Mouse (Mus musculus): ENCODE data around the gene Pias4. TPM values are rescaled to one million over a fixed set of nuclear protein-coding genes. Genes with fewer than 3 reads are reported as not detected.

Pias4 gene
- polyA plus RNA-seq, 1 experiment from 2014 or later = 27.9 TPM

- DNase-seq (ENCODE audit: low spot score) (peak; percentile 22), ATAC-seq (peak; percentile 9; the same call in 1 of the 2 replicates)
- Histone ChIP-seq H3K4me3 (ENCODE audit: low read depth, low read length) (no peak overlapping the region), H3K36me3 (ENCODE audit: insufficient read depth, low read length) (peaks cover 44% of the 10 kb centered on the region; the same call in 1 of the 2 replicates), H3K9ac (replicated peaks; ENCODE audit: low read depth) (no peak overlapping the region), H3K9me3 (ENCODE audit: low read length) (no peaks in the 10 kb centered on the region), H3K27me3 (replicated peaks; ENCODE audit: insufficient read depth, low read length) (no peaks in the 10 kb centered on the region), H3K4me1 (ENCODE audit: insufficient read depth, low read depth, low read length) (no peaks in the 10 kb centered on the region), H3K4me2 (replicated peaks; ENCODE audit: low read depth, low read length) (no peak overlapping the region), H3K27ac (ENCODE audit: low read length) (peak overlapping the region; percentile 51)
- TF ChIP-seq EP300 (IDR thresholded peaks at IDR 0.05) (no peak), CTCF (IDR thresholded peaks at IDR 0.05) (no peak)
- 62% methylated on average over 12 of the region's 12 CpGs for WGBS
Measured at GRCm38 (mm10) chr10:81152609-81153008, 15.1 kb downstream of the Pias4 start.

DNA sequence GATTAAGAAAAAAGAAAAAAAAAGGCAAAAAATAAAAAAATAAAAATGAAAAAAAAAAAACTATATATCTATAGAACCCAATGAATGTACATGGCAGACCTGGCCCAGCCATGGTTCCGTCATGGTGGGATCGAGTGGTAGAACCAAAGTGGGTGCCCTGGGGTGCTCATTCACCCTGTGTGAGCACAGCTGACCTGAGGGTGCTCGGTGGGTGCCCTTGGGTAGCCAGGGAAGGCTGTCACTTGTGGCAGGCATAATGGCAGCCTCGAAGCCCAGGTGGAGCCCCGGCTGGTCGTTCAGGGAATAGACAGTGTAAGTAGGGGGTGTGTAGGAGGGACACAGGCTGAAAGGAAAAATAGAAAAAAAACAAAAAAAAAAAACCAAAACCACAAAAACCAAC is 16.5 kb downstream of the Pias4 start:
- no peaks in the 10 kb centered on the region for H3K27me3 ChIP-seq (replicated peaks; ENCODE audit: insufficient read depth, low read length)
- H3K4me3 ChIP-seq (ENCODE audit: low read depth, low read length) = no peak overlapping the region
- 73% methylated on average over 6 of the region's 6 CpGs for WGBS
- ATAC-seq (no peak), DNase-seq (ENCODE audit: low spot score) (no peak)
- TF ChIP-seq CTCF (IDR thresholded peaks at IDR 0.05) (no peak), EP300 (IDR thresholded peaks at IDR 0.05) (no peak)
- no peak overlapping the region for H3K9ac ChIP-seq (replicated peaks; ENCODE audit: low read depth)
- peaks cover 51% of the 10 kb centered on the region; the same call in 1 of the 2 replicates for H3K36me3 ChIP-seq (ENCODE audit: insufficient read depth, low read length)
- H3K27ac ChIP-seq (ENCODE audit: low read length) = no peak overlapping the region
- no peak overlapping the region for H3K4me2 ChIP-seq (replicated peaks; ENCODE audit: low read depth, low read length)
- no peaks in the 10 kb centered on the region for H3K9me3 ChIP-seq (ENCODE audit: low read length)
- no peaks in the 10 kb centered on the region for H3K4me1 ChIP-seq (ENCODE audit: insufficient read depth, low read depth, low read length)

DNA sequence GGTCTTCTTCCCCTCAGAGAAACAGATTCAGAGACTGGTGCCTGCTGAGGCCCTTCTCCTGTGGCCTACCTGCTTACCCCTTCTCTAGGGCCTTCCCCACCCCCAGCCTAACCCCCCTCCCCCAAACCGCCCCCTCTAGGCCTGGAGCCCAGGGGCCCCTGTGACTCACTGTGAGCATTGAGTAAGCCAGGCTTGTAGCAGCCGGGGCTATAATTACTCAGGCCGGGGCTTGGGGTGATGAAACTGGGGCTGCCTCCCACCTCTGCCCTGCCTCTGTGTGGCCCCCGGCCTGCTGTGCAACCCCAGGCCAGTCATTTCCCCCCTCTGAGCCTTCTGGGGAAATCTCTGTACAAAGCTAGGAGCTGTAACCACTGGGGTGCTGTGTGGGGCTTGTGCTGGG is 21.4 kb downstream of the Pias4 start:
- Histone ChIP-seq H3K36me3 (ENCODE audit: insufficient read depth, low read length) (peaks cover 44% of the 10 kb centered on the region), H3K9ac (replicated peaks; ENCODE audit: low read depth) (no peak overlapping the region), H3K27ac (ENCODE audit: low read length) (no peak overlapping the region), H3K9me3 (ENCODE audit: low read length) (no peaks in the 10 kb centered on the region), H3K27me3 (replicated peaks; ENCODE audit: insufficient read depth, low read length) (no peaks in the 10 kb centered on the region), H3K4me3 (ENCODE audit: low read depth, low read length) (no peak overlapping the region), H3K4me2 (replicated peaks; ENCODE audit: low read depth, low read length) (no peak overlapping the region), H3K4me1 (ENCODE audit: insufficient read depth, low read depth, low read length) (peaks cover 16% of the 10 kb centered on the region)
- no peak for DNase-seq (ENCODE audit: low spot score)
- 0 out of 2 replicates have a peak, but pooled peaks have one; percentile 18 for ATAC-seq
- 74% methylated on average over 4 of the region's 4 CpGs for WGBS
- TF ChIP-seq EP300 (IDR thresholded peaks at IDR 0.05) (no peak), CTCF (IDR thresholded peaks at IDR 0.05) (no peak)

DNA sequence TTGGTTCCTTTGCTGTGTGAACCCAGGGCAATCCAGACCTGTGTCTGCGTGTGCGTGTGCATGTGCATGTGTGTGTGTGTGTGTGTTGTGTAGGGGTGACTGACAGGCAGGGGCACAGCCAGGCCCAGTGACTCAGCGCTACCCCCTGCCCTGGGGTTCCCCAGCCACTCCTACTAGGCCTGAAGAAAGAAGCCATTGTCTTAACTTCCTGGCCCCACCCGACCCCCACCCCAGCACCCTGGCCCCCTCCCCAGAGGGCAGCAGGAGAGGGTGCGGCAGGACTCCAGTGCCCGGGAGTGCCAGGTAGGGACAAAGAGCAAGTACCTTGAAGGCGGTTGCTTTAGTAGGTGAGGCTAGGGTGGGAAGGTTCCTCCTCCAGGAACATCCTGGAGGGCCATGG is 21.9 kb downstream of the Pias4 start:
- Histone ChIP-seq H3K27ac (ENCODE audit: low read length) (no peak overlapping the region), H3K4me2 (replicated peaks; ENCODE audit: low read depth, low read length) (no peak overlapping the region), H3K9ac (replicated peaks; ENCODE audit: low read depth) (no peak overlapping the region), H3K27me3 (replicated peaks; ENCODE audit: insufficient read depth, low read length) (no peaks in the 10 kb centered on the region), H3K9me3 (ENCODE audit: low read length) (no peaks in the 10 kb centered on the region), H3K4me1 (ENCODE audit: insufficient read depth, low read depth, low read length) (peaks cover 21% of the 10 kb centered on the region), H3K4me3 (ENCODE audit: low read depth, low read length) (no peak overlapping the region), H3K36me3 (ENCODE audit: insufficient read depth, low read length) (peaks cover 44% of the 10 kb centered on the region)
- DNase-seq (ENCODE audit: low spot score) = no peak
- no peak; the same call in 1 of the 2 replicates for ATAC-seq
- 62% methylated on average over 5 of the region's 7 CpGs for WGBS
- TF ChIP-seq CTCF (IDR thresholded peaks at IDR 0.05) = no peak
- no peak for TF ChIP-seq EP300 (IDR thresholded peaks at IDR 0.05)

DNA sequence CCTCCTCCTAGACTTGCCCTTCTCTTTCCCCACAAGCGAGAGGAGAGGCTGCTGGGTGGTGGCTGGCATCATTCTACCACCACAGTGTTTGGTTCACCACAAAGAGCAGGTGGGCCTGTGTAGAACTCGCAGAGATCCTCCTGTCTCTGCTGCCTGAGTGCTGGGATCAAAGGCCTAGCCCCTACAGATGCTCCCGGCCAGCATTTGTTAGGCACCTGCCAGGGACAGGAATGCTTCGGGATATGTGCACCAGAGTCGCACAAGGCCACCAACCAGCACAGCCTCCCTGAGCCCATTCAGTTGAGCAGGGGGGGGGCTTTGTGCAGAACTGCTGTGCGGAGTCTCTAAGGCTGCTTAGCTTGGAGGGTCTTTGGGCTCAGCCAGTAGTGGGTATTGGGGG is 22.4 kb downstream of the Pias4 start:
- H3K4me1 ChIP-seq (ENCODE audit: insufficient read depth, low read depth, low read length) = peaks cover 26% of the 10 kb centered on the region
- no peak overlapping the region for H3K9ac ChIP-seq (replicated peaks; ENCODE audit: low read depth)
- DNase-seq (ENCODE audit: low spot score) (no peak), ATAC-seq (no peak)
- peaks cover 44% of the 10 kb centered on the region for H3K36me3 ChIP-seq (ENCODE audit: insufficient read depth, low read length)
- H3K27me3 ChIP-seq (replicated peaks; ENCODE audit: insufficient read depth, low read length) = no peaks in the 10 kb centered on the region
- WGBS = 95% methylated on average over 6 of the region's 6 CpGs
- no peaks in the 10 kb centered on the region for H3K9me3 ChIP-seq (ENCODE audit: low read length)
- H3K4me2 ChIP-seq (replicated peaks; ENCODE audit: low read depth, low read length) = no peak overlapping the region
- TF ChIP-seq CTCF (IDR thresholded peaks at IDR 0.05) (no peak), EP300 (IDR thresholded peaks at IDR 0.05) (no peak)
- H3K27ac ChIP-seq (ENCODE audit: low read length) = no peak overlapping the region
- no peak overlapping the region for H3K4me3 ChIP-seq (ENCODE audit: low read depth, low read length)

- DNase-seq (ENCODE audit: low spot score) (no peak), ATAC-seq (no peak)
- H3K9ac ChIP-seq (replicated peaks; ENCODE audit: low read depth) = no peak overlapping the region
- H3K27ac ChIP-seq (ENCODE audit: low read length) = no peak overlapping the region
- TF ChIP-seq EP300 (IDR thresholded peaks at IDR 0.05) (no peak), CTCF (IDR thresholded peaks at IDR 0.05) (no peak)
- 84% methylated on average over 27 of the region's 27 CpGs for WGBS
- H3K36me3 ChIP-seq (ENCODE audit: insufficient read depth, low read length) = peaks cover 43% of the 10 kb centered on the region
- H3K4me2 ChIP-seq (replicated peaks; ENCODE audit: low read depth, low read length) = no peak overlapping the region
- H3K9me3 ChIP-seq (ENCODE audit: low read length) = no peaks in the 10 kb centered on the region
- H3K27me3 ChIP-seq (replicated peaks; ENCODE audit: insufficient read depth, low read length) = no peaks in the 10 kb centered on the region
- no peak overlapping the region for H3K4me3 ChIP-seq (ENCODE audit: low read depth, low read length)
- peaks cover 32% of the 10 kb centered on the region for H3K4me1 ChIP-seq (ENCODE audit: insufficient read depth, low read depth, low read length)
Measured at GRCm38 (mm10) chr10:81144667-81145066, 23.1 kb downstream of the Pias4 start.

Data from lung, postnatal 0 days (tissue).